Mouse (Mus musculus): ENCODE data around the gene Tmem136. TPM values are rescaled to one million over a fixed set of nuclear protein-coding genes. Genes with fewer than 3 reads are reported as not detected.
A peak's percentile ranks its signal among the peaks of the same experiment; 100 is the strongest.
"Not testable (repeated sequence)": the region's sequence is repeated elsewhere in the genome, so short reads cannot be mapped to it uniquely, and the experiment has no call there.

Tmem136 gene
- polyA plus RNA-seq, 1 experiment from 2014 or later, result 3.7 TPM

- Histone ChIP-seq H3K4me2 (no peak overlapping the region), H3K9me3 (ENCODE audit: control insufficient read depth, low read length) (no peaks in the 10 kb centered on the region), H3K36me3 (ENCODE audit: control insufficient read depth, insufficient read depth, low read length) (no peaks in the 10 kb centered on the region), H3K27ac (ENCODE audit: low read depth, low read length) (no peak overlapping the region), H3K27me3 (replicated peaks; ENCODE audit: control insufficient read depth, insufficient read depth, low read length) (no peaks in the 10 kb centered on the region; the same call in 1 of the 2 replicates), H3K9ac (ENCODE audit: low read depth, low read length) (no peak overlapping the region), H3K4me1 (replicated peaks; ENCODE audit: control insufficient read depth, insufficient read depth, low read length) (no peaks in the 10 kb centered on the region), H3K4me3 (ENCODE audit: low read depth, low read length) (no peak overlapping the region)
- ATAC-seq (replicated peaks; ENCODE audit: low FRiP score) (no peak), DNase-seq (ENCODE audit: low spot score) (peak; percentile 53)
- 4% methylated on average over 4 of the region's 4 CpGs for WGBS
Observed at GRCm38 (mm10) chr9:43141839-43142238, 25.5 kb upstream of the Tmem136 start.

- Histone ChIP-seq H3K4me2 (no peak overlapping the region), H3K27me3 (replicated peaks; ENCODE audit: control insufficient read depth, insufficient read depth, low read length) (no peaks in the 10 kb centered on the region), H3K9ac (ENCODE audit: low read depth, low read length) (no peak overlapping the region), H3K36me3 (ENCODE audit: control insufficient read depth, insufficient read depth, low read length) (no peaks in the 10 kb centered on the region), H3K27ac (ENCODE audit: low read depth, low read length) (no peak overlapping the region), H3K9me3 (ENCODE audit: control insufficient read depth, low read length) (no peaks in the 10 kb centered on the region), H3K4me1 (replicated peaks; ENCODE audit: control insufficient read depth, insufficient read depth, low read length) (0 out of 2 replicates have a peak, but pooled peaks cover 2% of the 10 kb centered on the region), H3K4me3 (ENCODE audit: low read depth, low read length) (no peak overlapping the region)
- DNase-seq (ENCODE audit: low spot score), result no peak
- no peak for ATAC-seq (replicated peaks; ENCODE audit: low FRiP score)
- WGBS, result 69% methylated on average over 3 of the region's 3 CpGs
Observed at GRCm38 (mm10) chr9:43133525-43133924, 17.2 kb upstream of the Tmem136 start.

DNA sequence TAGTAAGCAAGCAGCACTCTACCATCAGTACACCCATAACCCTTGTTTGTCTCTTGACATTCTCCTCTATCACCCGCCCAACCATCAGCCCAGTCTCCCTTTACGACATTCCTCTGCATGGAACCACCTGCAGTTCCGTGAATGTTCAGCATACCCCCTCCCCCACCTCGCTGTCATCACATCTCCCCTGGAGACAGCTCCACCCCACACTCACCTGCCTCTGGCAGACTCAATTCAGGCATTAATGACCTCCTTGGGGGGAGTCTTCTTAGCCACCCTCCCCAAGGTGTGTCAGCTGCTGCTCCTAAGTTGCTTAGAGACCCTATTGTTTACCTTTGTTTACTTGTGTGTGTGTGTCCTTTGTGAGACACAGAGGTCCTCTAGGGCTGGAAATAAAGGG is 16.0 kb upstream of the Tmem136 start:
- no peak for ATAC-seq (replicated peaks; ENCODE audit: low FRiP score)
- no peak overlapping the region for H3K4me2 ChIP-seq
- H3K27ac ChIP-seq (ENCODE audit: low read depth, low read length), result no peak overlapping the region
- no peak overlapping the region for H3K9ac ChIP-seq (ENCODE audit: low read depth, low read length)
- no peaks in the 10 kb centered on the region for H3K36me3 ChIP-seq (ENCODE audit: control insufficient read depth, insufficient read depth, low read length)
- no peaks in the 10 kb centered on the region for H3K9me3 ChIP-seq (ENCODE audit: control insufficient read depth, low read length)
- 0 out of 2 replicates have a peak, but pooled peaks cover 2% of the 10 kb centered on the region for H3K4me1 ChIP-seq (replicated peaks; ENCODE audit: control insufficient read depth, insufficient read depth, low read length)
- DNase-seq (ENCODE audit: low spot score), result no peak
- H3K27me3 ChIP-seq (replicated peaks; ENCODE audit: control insufficient read depth, insufficient read depth, low read length), result no peaks in the 10 kb centered on the region
- WGBS, result 28% methylated on average over 4 of the region's 4 CpGs
- no peak overlapping the region for H3K4me3 ChIP-seq (ENCODE audit: low read depth, low read length)

DNA sequence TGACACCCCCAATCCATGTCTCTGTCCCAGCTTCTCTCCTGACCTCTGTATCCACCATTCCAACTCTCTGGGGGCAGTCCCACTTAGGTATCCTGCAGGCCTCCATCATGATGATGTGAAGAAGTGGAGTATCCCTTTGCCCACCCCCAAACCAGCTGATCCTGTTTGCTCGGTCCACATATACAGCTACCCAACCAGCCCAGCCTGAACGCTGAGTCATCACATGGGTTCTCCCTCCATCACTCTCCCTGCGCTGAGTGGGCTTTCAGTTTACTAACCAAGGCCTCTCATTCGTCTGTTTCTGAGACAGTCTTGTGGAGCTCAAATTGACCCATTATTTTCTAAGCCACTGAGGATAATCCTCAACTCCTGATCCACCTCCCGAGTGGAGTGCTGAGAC is 15.6 kb upstream of the Tmem136 start:
- Histone ChIP-seq H3K36me3 (ENCODE audit: control insufficient read depth, insufficient read depth, low read length) (no peaks in the 10 kb centered on the region), H3K27me3 (replicated peaks; ENCODE audit: control insufficient read depth, insufficient read depth, low read length) (no peaks in the 10 kb centered on the region; the same call in 1 of the 2 replicates), H3K4me1 (replicated peaks; ENCODE audit: control insufficient read depth, insufficient read depth, low read length) (0 out of 2 replicates have a peak, but pooled peaks cover 2% of the 10 kb centered on the region), H3K9ac (ENCODE audit: low read depth, low read length) (no peak overlapping the region), H3K9me3 (ENCODE audit: control insufficient read depth, low read length) (no peaks in the 10 kb centered on the region), H3K27ac (ENCODE audit: low read depth, low read length) (no peak overlapping the region), H3K4me3 (ENCODE audit: low read depth, low read length) (no peak overlapping the region), H3K4me2 (no peak overlapping the region)
- 65% methylated on average over 5 of the region's 5 CpGs for WGBS
- ATAC-seq (replicated peaks; ENCODE audit: low FRiP score) (no peak), DNase-seq (ENCODE audit: low spot score) (no peak)

- no peak for ATAC-seq (replicated peaks; ENCODE audit: low FRiP score)
- Histone ChIP-seq H3K4me3 (ENCODE audit: low read depth, low read length) (no peak overlapping the region), H3K36me3 (ENCODE audit: control insufficient read depth, insufficient read depth, low read length) (no peaks in the 10 kb centered on the region), H3K4me1 (replicated peaks; ENCODE audit: control insufficient read depth, insufficient read depth, low read length) (0 out of 2 replicates have a peak, but pooled peaks cover 2% of the 10 kb centered on the region), H3K27ac (ENCODE audit: low read depth, low read length) (no peak overlapping the region), H3K9me3 (ENCODE audit: control insufficient read depth, low read length) (no peaks in the 10 kb centered on the region), H3K27me3 (replicated peaks; ENCODE audit: control insufficient read depth, insufficient read depth, low read length) (no peaks in the 10 kb centered on the region; the same call in 1 of the 2 replicates), H3K4me2 (no peak overlapping the region), H3K9ac (ENCODE audit: low read depth, low read length) (no peak overlapping the region)
- no peak for DNase-seq (ENCODE audit: low spot score)
- 93% methylated on average over 2 of the region's 2 CpGs for WGBS
Observed at GRCm38 (mm10) chr9:43130684-43131083, 14.3 kb upstream of the Tmem136 start.

GRCm38 (mm10) chr9:43127101-43127787 is 10.9 kb upstream of the Tmem136 start:
- 0 out of 2 replicates have a peak, but pooled peaks cover 2% of the 10 kb centered on the region for H3K4me1 ChIP-seq (replicated peaks; ENCODE audit: control insufficient read depth, insufficient read depth, low read length)
- DNase-seq (ENCODE audit: low spot score), result no peak
- H3K4me2 ChIP-seq, result no peak overlapping the region
- no peak overlapping the region for H3K4me3 ChIP-seq (ENCODE audit: low read depth, low read length)
- no peak for ATAC-seq (replicated peaks; ENCODE audit: low FRiP score)
- WGBS, result 74% methylated on average over 10 of the region's 10 CpGs
- no peak overlapping the region for H3K27ac ChIP-seq (ENCODE audit: low read depth, low read length)
- H3K9me3 ChIP-seq (ENCODE audit: control insufficient read depth, low read length), result no peaks in the 10 kb centered on the region
- H3K9ac ChIP-seq (ENCODE audit: low read depth, low read length), result no peak overlapping the region
- H3K36me3 ChIP-seq (ENCODE audit: control insufficient read depth, insufficient read depth, low read length), result no peaks in the 10 kb centered on the region
- no peaks in the 10 kb centered on the region; the same call in 1 of the 2 replicates for H3K27me3 ChIP-seq (replicated peaks; ENCODE audit: control insufficient read depth, insufficient read depth, low read length)

DNA sequence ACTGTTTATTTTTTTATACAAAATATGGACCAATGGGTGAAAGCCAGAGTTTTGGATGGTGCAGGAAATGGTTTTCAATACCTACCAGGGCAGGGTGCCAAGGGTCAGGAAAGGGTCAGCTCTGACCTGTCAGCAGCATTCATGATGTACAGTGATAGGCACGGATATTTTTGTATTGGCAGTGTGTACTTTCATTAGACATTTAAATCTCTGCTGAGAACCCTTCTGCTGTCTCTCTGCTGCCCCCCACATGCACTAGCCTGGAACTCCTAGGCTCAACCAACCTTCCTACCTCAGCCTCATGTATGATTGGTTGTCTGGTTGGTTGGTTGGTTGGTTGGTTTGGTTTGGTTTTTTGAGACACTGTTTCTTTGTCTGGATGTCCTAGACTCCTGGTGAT is 6.0 kb upstream of the Tmem136 start:
- no peak for DNase-seq (ENCODE audit: low spot score)
- H3K36me3 ChIP-seq (ENCODE audit: control insufficient read depth, insufficient read depth, low read length), result no peaks in the 10 kb centered on the region
- WGBS, result 50% methylated on average over 1 of the region's 1 CpGs
- H3K4me1 ChIP-seq (replicated peaks; ENCODE audit: control insufficient read depth, insufficient read depth, low read length), result no peaks in the 10 kb centered on the region
- H3K4me2 ChIP-seq, result no peak overlapping the region
- peaks cover 5% of the 10 kb centered on the region for H3K27me3 ChIP-seq (replicated peaks; ENCODE audit: control insufficient read depth, insufficient read depth, low read length)
- no peaks in the 10 kb centered on the region for H3K9me3 ChIP-seq (ENCODE audit: control insufficient read depth, low read length)
- H3K4me3 ChIP-seq (ENCODE audit: low read depth, low read length), result no peak overlapping the region
- H3K27ac ChIP-seq (ENCODE audit: low read depth, low read length), result no peak overlapping the region
- no peak overlapping the region for H3K9ac ChIP-seq (ENCODE audit: low read depth, low read length)
- no peak for ATAC-seq (replicated peaks; ENCODE audit: low FRiP score)

GRCm38 (mm10) chr9:43121948-43122347 is 5.6 kb upstream of the Tmem136 start:
- not testable (repeated sequence) for H3K4me1 ChIP-seq (replicated peaks; ENCODE audit: control insufficient read depth, insufficient read depth, low read length); H3K27me3 ChIP-seq (replicated peaks; ENCODE audit: control insufficient read depth, insufficient read depth, low read length); H3K4me2 ChIP-seq; H3K36me3 ChIP-seq (ENCODE audit: control insufficient read depth, insufficient read depth, low read length); ATAC-seq (replicated peaks; ENCODE audit: low FRiP score); H3K9ac ChIP-seq (ENCODE audit: low read depth, low read length); H3K4me3 ChIP-seq (ENCODE audit: low read depth, low read length); DNase-seq (ENCODE audit: low spot score); H3K27ac ChIP-seq (ENCODE audit: low read depth, low read length); H3K9me3 ChIP-seq (ENCODE audit: control insufficient read depth, low read length)
- WGBS, result 79% methylated on average over 2 of the region's 2 CpGs

- Histone ChIP-seq H3K9ac (ENCODE audit: low read depth, low read length) (no peak overlapping the region), H3K4me3 (ENCODE audit: low read depth, low read length) (no peak overlapping the region), H3K4me2 (no peak overlapping the region), H3K27ac (ENCODE audit: low read depth, low read length) (no peak overlapping the region), H3K4me1 (replicated peaks; ENCODE audit: control insufficient read depth, insufficient read depth, low read length) (peaks cover 4% of the 10 kb centered on the region; the same call in 1 of the 2 replicates), H3K36me3 (ENCODE audit: control insufficient read depth, insufficient read depth, low read length) (no peaks in the 10 kb centered on the region), H3K27me3 (replicated peaks; ENCODE audit: control insufficient read depth, insufficient read depth, low read length) (peaks cover 25% of the 10 kb centered on the region), H3K9me3 (ENCODE audit: control insufficient read depth, low read length) (no peaks in the 10 kb centered on the region)
- ATAC-seq (replicated peaks; ENCODE audit: low FRiP score) (no peak), DNase-seq (ENCODE audit: low spot score) (no peak)
- WGBS, result 73% methylated on average over 6 of the region's 6 CpGs
Observed at GRCm38 (mm10) chr9:43116997-43117336, 597 bp upstream of the Tmem136 start.
